Mouse (Mus musculus): ENCODE results near the gene Chit1.

DNA sequence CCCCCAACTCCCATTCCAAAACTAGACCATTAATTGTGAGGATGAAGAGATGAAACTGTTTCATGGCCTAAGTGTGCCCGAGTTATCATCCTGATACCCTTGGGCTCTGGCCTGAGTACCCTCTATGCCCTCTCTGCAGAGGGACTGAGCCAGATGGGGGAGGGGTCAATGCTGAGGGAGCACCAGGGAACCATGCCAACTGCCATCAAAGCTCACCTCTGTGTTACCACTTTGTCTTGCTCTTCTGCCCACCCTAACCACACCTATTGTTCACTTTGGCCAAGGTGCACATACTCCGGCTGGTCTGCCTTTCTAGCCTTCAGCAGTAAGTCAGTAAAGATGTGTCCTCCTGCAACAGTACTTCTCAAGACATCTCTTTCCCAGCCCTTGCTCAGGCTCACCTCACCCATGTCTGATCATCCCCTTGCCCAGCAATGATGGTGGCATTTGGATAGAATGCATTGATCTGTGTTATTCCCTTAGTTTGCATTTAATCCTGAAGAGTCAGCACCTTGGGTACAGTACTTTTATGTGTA, 46.7 kb upstream of the Chit1 start:
- TF ChIP-seq GATA1 (IDR thresholded peaks at IDR 0.05; ENCODE audit: borderline replicate concordance, low read length) (no peak), FLI1 (IDR thresholded peaks at IDR 0.05; ENCODE audit: low read length) (no peak)
